Mouse (Mus musculus): ENCODE results near the gene Irf2bp1. TPM values are rescaled to one million over a fixed set of nuclear protein-coding genes. Genes with fewer than 3 reads are reported as not detected.
A peak's percentile ranks its signal among the peaks of the same experiment; 100 is the strongest.

The Irf2bp1 gene
- total and polyA plus RNA-seq, 2 experiments from 2014 or later, result 22.4 to 128 TPM

DNA sequence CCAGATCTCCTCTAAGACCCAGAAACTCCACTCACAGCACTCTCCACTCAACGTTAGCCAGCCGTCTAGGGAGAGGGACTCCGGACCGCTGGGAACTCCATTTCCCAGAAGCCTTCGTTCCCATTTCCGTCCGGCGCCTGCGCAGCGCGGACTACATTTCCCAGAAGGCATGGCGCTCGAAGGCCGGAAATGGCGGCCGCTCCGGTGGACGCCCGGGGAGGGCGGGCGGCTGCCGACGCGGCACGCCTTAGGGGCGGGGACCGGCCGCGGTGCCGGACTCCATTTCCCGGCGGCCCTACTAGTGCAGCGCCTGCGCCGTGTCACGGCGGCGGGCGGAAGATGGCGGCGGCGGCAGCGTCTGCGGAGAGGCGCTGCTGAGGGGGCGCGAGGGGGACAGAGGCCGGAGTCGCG, 20.3 kb downstream of the Irf2bp1 start, which contains the start of gene Sympk:
Gene Sympk, plus strand, starts transcription at position 282 of the 411 bp plus-strand sequence.
- 1% methylated on average over 47 of the region's 50 CpGs for WGBS

DNA sequence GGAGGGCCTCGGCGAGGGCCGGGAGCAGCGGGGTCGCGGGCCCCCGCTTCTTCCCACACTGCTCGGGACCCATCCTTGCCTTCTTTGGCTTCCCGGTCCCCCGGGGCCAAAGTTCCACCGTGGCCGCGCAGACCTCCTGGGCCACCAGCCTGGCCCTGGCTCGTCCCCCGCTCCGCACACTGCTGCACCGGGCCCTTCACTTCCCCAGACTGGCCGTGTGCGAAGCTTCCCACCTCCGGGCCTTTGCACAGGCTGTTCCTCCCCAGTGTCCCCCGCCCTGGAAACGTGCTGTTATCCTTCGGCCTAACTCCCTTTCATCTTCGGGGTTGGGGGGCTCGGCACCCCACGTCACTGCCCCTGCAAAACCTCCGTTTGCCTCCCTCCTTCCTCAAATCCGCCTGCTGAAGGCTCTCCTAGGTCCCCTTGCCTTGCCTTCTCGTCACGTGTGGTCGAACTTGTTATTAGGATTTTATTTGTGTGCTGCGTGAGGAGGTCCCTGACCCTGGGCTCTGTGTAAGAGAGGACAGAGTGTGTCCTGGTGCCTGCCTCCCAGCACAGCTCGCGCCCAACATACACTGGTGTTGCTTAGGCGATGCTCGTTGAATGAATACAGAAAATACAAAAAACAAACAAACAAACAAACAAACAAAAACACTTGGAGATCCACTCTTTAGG, 20.9 kb downstream of the Irf2bp1 start:
- peaks cover 29% of the 10 kb centered on the region for H3K27me3 ChIP-seq (ENCODE audit: insufficient read depth, low read length)
- H3K27ac ChIP-seq, result peak overlapping the region; percentile 65; the same call in 1 of the 2 replicates
- H3K36me3 ChIP-seq (ENCODE audit: insufficient read depth, low read length), result peaks cover 7% of the 10 kb centered on the region
- ATAC-seq (peak; percentile 65), DNase-seq (ENCODE audit: low spot score) (peak; percentile 21)
- H3K4me3 ChIP-seq (ENCODE audit: low read length), result peak overlapping the region; percentile 76
- TF ChIP-seq CTCF (IDR thresholded peaks at IDR 0.05; ENCODE audit: low read depth), result no peak
- H3K4me1 ChIP-seq (ENCODE audit: insufficient read depth, low read length), result peaks cover 4% of the 10 kb centered on the region
- peak overlapping the region; percentile 80 for H3K4me2 ChIP-seq (ENCODE audit: low read depth, low read length)
- 2% methylated on average over 32 of the region's 36 CpGs for WGBS
- peak overlapping the region; percentile 76 for H3K9ac ChIP-seq (replicated peaks; ENCODE audit: low read length)
- no peaks in the 10 kb centered on the region for H3K9me3 ChIP-seq (ENCODE audit: low read length)

More for the DNA sequence above, 20.3 kb downstream of the Irf2bp1 start, which contains the start of gene Sympk:
- H3K4me1 ChIP-seq (ENCODE audit: insufficient read depth, low read length), result peaks cover 4% of the 10 kb centered on the region
- peaks cover 29% of the 10 kb centered on the region for H3K27me3 ChIP-seq (ENCODE audit: insufficient read depth, low read length)
- DNase-seq (ENCODE audit: low spot score), result peak; percentile 99
- no peak for TF ChIP-seq CTCF (IDR thresholded peaks at IDR 0.05; ENCODE audit: low read depth)
- ATAC-seq, result peak; percentile 96
- H3K9me3 ChIP-seq (ENCODE audit: low read length), result no peaks in the 10 kb centered on the region
- H3K4me3 ChIP-seq (ENCODE audit: low read length), result peak within 1 kb of the TSS; percentile 76
- H3K9ac ChIP-seq (replicated peaks; ENCODE audit: low read length), result peak within 1 kb of the TSS; percentile 76
- H3K36me3 ChIP-seq (ENCODE audit: insufficient read depth, low read length), result peaks cover under 1% of the 10 kb centered on the region
- peak within 1 kb of the TSS; percentile 65; the same call in 1 of the 2 replicates for H3K27ac ChIP-seq
- peak within 1 kb of the TSS; percentile 80 for H3K4me2 ChIP-seq (ENCODE audit: low read depth, low read length)

DNA sequence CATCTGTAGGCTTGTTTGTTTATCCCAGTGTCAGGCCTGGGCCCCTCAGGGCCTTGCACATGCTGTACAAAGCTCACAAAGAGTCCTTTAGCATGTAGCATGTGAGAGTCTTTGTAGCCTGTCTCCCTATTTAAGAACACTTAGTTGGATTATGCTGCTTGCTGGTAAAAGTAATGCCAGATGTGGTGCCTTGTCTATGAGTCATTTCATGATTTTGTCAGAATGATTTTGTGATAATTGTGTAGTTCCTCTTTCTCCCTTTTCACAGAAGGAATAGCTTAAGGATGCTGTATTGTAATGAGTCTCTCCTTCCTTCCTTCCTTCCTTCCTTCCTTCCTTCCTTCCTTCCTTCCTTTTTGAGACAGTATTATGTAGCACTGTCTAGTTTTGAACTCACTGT, 24.2 kb downstream of the Irf2bp1 start:
- Histone ChIP-seq H3K4me2 (ENCODE audit: low read depth, low read length) (no peak overlapping the region), H3K9me3 (ENCODE audit: low read length) (no peaks in the 10 kb centered on the region), H3K4me1 (ENCODE audit: insufficient read depth, low read length) (peaks cover 4% of the 10 kb centered on the region), H3K36me3 (ENCODE audit: insufficient read depth, low read length) (peaks cover 23% of the 10 kb centered on the region), H3K9ac (replicated peaks; ENCODE audit: low read length) (no peak overlapping the region), H3K27ac (no peak overlapping the region), H3K27me3 (ENCODE audit: insufficient read depth, low read length) (0 out of 2 replicates have a peak, but pooled peaks cover 7% of the 10 kb centered on the region), H3K4me3 (ENCODE audit: low read length) (no peak overlapping the region)
- TF ChIP-seq CTCF (IDR thresholded peaks at IDR 0.05; ENCODE audit: low read depth), result no peak
- DNase-seq (ENCODE audit: low spot score) (no peak), ATAC-seq (no peak)

DNA sequence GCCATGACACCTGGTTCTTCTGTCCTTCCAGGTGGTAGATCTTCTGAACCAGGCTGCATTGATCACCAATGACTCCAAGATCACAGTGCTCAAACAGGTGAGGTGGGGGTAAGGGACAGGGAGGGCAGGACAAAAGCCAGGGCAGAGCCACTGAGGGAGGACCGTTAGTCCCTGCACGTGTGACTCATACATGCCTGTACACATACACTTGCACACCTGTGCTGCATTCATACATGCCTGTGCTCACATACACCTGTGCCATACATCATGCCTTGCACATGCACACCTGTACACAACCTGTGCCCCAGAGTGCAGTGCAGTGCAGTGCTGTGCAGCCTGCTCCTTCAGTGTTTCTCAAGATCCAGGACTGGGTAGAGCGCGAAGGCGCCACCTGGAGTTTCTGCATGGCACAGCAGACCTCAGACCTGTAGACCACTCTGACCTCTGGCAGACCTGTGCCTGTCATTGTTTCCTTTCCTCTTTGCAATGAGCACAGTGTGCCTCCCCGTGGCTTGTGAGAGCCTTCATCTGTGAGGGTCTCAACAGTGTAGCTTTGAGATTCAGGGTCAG, 25.3 kb downstream of the Irf2bp1 start:
- peak; percentile 79 for TF ChIP-seq CTCF (IDR thresholded peaks at IDR 0.05; ENCODE audit: low read depth)
- peaks cover 4% of the 10 kb centered on the region for H3K4me1 ChIP-seq (ENCODE audit: insufficient read depth, low read length)
- H3K9me3 ChIP-seq (ENCODE audit: low read length), result no peaks in the 10 kb centered on the region
- 53% methylated on average over 6 of the region's 6 CpGs for WGBS
- H3K9ac ChIP-seq (replicated peaks; ENCODE audit: low read length), result no peak overlapping the region
- H3K4me3 ChIP-seq (ENCODE audit: low read length), result no peak overlapping the region
- H3K4me2 ChIP-seq (ENCODE audit: low read depth, low read length), result no peak overlapping the region
- no peak overlapping the region for H3K27ac ChIP-seq
- peak; percentile 61 for ATAC-seq
- peak; percentile 74 for DNase-seq (ENCODE audit: low spot score)
- peaks cover 23% of the 10 kb centered on the region for H3K36me3 ChIP-seq (ENCODE audit: insufficient read depth, low read length)
- H3K27me3 ChIP-seq (ENCODE audit: insufficient read depth, low read length), result no peaks in the 10 kb centered on the region

DNA sequence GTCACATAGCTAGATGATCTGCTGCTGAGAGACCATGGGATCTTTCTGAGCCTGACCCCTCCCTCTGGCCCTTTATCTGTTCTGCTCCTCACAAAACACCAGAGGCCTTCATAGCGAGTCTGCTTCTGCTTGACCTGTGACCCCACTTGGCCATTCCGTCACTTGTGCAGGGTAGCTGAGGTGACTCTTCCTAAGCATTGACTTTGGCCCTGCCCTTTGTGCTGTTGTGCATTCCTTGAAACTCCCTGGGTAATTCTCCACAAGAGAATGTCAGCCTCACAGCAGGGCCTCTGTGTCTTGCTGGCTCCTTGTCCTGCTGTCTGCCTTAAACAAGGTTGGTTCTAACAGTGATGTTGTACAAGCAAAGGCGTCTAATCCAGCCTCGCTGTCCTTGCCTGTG, 27.8 kb downstream of the Irf2bp1 start:
- H3K4me1 ChIP-seq (ENCODE audit: insufficient read depth, low read length), result no peaks in the 10 kb centered on the region
- TF ChIP-seq CTCF (IDR thresholded peaks at IDR 0.05; ENCODE audit: low read depth), result no peak
- whole genome bisulfite sequencing, result 23% methylated on average over 4 of the region's 4 CpGs
- no peaks in the 10 kb centered on the region for H3K9me3 ChIP-seq (ENCODE audit: low read length)
- no peak for DNase-seq (ENCODE audit: low spot score)
- no peak overlapping the region for H3K27ac ChIP-seq
- no peak overlapping the region for H3K9ac ChIP-seq (replicated peaks; ENCODE audit: low read length)
- H3K4me3 ChIP-seq (ENCODE audit: low read length), result no peak overlapping the region
- H3K36me3 ChIP-seq (ENCODE audit: insufficient read depth, low read length), result peaks cover 47% of the 10 kb centered on the region
- no peak overlapping the region for H3K4me2 ChIP-seq (ENCODE audit: low read depth, low read length)
- no peaks in the 10 kb centered on the region for H3K27me3 ChIP-seq (ENCODE audit: insufficient read depth, low read length)
- no peak for ATAC-seq

DNA sequence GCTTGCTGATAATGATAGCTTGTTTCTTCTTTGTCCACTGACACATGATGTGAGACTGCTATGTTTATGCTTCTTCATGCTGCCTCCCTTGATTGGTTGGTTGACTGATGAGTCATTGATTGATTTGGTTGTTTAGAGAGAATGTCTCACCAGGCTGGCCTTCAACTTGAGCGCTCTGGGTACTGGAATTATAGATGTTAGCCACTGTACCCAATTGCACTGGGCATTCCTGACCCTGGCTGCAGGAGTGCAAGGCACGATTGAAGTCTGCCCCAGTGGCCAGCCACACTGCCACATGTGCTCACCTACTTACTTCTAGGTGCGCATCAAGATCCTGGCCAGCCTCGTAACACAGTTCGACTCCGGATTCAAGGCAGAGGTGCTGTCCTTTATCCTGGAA, 40.8 kb downstream of the Irf2bp1 start:
- no peak overlapping the region for H3K27ac ChIP-seq
- H3K9me3 ChIP-seq (ENCODE audit: low read length), result no peaks in the 10 kb centered on the region
- no peak overlapping the region for H3K9ac ChIP-seq (replicated peaks; ENCODE audit: low read length)
- H3K4me2 ChIP-seq (ENCODE audit: low read depth, low read length), result no peak overlapping the region
- peaks cover 86% of the 10 kb centered on the region for H3K36me3 ChIP-seq (ENCODE audit: insufficient read depth, low read length)
- no peaks in the 10 kb centered on the region for H3K4me1 ChIP-seq (ENCODE audit: insufficient read depth, low read length)
- no peaks in the 10 kb centered on the region for H3K27me3 ChIP-seq (ENCODE audit: insufficient read depth, low read length)
- 96% methylated on average over 6 of the region's 6 CpGs for WGBS
- DNase-seq (ENCODE audit: low spot score) (no peak), ATAC-seq (no peak)
- TF ChIP-seq CTCF (IDR thresholded peaks at IDR 0.05; ENCODE audit: low read depth), result no peak
- H3K4me3 ChIP-seq (ENCODE audit: low read length), result no peak overlapping the region
